Mouse (Mus musculus) MEL (cell line): ENCODE data around the gene Mettl16. TPM values are rescaled to one million over a fixed set of nuclear protein-coding genes. Genes with fewer than 3 reads are reported as not detected.

Experiments
- DNase-seq: peaks from one replicate; pipeline ENCODE4 v3.0.0; 2011; ENCODE audit warnings: low read depth, low spot score
- H3K27ac ChIP-seq: 2 replicates; pipeline ENCODE4 v1.5.1; 2012; ENCODE audit warnings: low read depth, mild to moderate bottlenecking, control low read depth, low read length, moderate library complexity; ENCODE audit not compliant: control insufficient read depth
- H3K27me3 ChIP-seq, 2 experiments: fragments of 150-350 bp in 1 of 2; sonication (generic) in 1 of 2; 2 replicates each; pipeline ENCODE4 v1.6.1; 2012; ENCODE audit warnings: low read length in 2 of 2, mild to moderate bottlenecking in 2 of 2, improper control_type of control experiment in 1 of 2, moderate library complexity in 1 of 2; ENCODE audit not compliant: insufficient read depth in 2 of 2, control insufficient read depth in 1 of 2
- H3K36me3 ChIP-seq, 2 experiments: 2 replicates each; pipeline ENCODE4 v1.6.1; 2012 to 2014; ENCODE audit warnings: low read length in 2 of 2, improper control_type of control experiment in 1 of 2, inconsistent platforms in 1 of 2, mild to moderate bottlenecking in 1 of 2; ENCODE audit not compliant: insufficient read depth in 2 of 2, control insufficient read depth in 1 of 2
- H3K4me1 ChIP-seq, 2 experiments: fragments of 150-350 bp in 1 of 2; sonication (generic) in 1 of 2; 2 replicates each; pipeline ENCODE4 v1.6.1; 2012; ENCODE audit warnings: low read length in 2 of 2, improper control_type of control experiment in 1 of 2, mild to moderate bottlenecking in 1 of 2; ENCODE audit not compliant: insufficient read depth in 2 of 2, control insufficient read depth in 1 of 2
- H3K4me3 ChIP-seq, 2 experiments: fragments of 150-350 bp in 1 of 2; sonication (generic) in 1 of 2; 2 replicates each; pipeline ENCODE4 v1.5.1; 2012; ENCODE audit warnings: low read depth in 2 of 2, low read length in 2 of 2, mild to moderate bottlenecking in 2 of 2, moderate library complexity in 2 of 2, control low read depth in 1 of 2, improper control_type of control experiment in 1 of 2; ENCODE audit not compliant: control insufficient read depth in 1 of 2, insufficient read depth in 1 of 2
- H3K79me2 ChIP-seq: 2 replicates; pipeline ENCODE4 v1.6.1; 2012; ENCODE audit warnings: mild to moderate bottlenecking, low read length, moderate library complexity; ENCODE audit not compliant: control insufficient read depth, poor library complexity, insufficient read depth
- H3K9ac ChIP-seq: 2 replicates; pipeline ENCODE4 v1.6.1; 2012; ENCODE audit warnings: low read depth, mild to moderate bottlenecking, control low read depth, low read length, moderate library complexity; ENCODE audit not compliant: control insufficient read depth, poor library complexity, severe bottlenecking
- H3K9me3 ChIP-seq: fragments of 150-350 bp; sonication (generic); replicated peaks from 2 replicates; pipeline ENCODE4 v1.6.1; 2012; ENCODE audit warnings: mild to moderate bottlenecking, low read length, improper control_type of control experiment, moderate library complexity; ENCODE audit not compliant: insufficient read depth
- BHLHE40 ChIP-seq: IDR thresholded peaks from 2 replicates; pipeline ENCODE4 v1.6.1; 2012; ENCODE audit warnings: low read depth, mild to moderate bottlenecking, inconsistent platforms, low read length, improper control_type of control experiment, borderline replicate concordance
- CHD1 ChIP-seq: IDR thresholded peaks from 2 replicates; pipeline ENCODE4 v1.6.1; 2012; ENCODE audit warnings: low read depth, mild to moderate bottlenecking, inconsistent platforms, low read length, improper control_type of control experiment
- CTCF ChIP-seq, 3 experiments: IDR thresholded peaks in 2 of 3; conservative IDR thresholded peaks in 1 of 3; 2 replicates each; pipeline ENCODE4 v1.5.1; 2011 to 2012; ENCODE audit warnings: low read length in 3 of 3, low read depth in 2 of 3, mild to moderate bottlenecking in 2 of 3, improper control_type of control experiment in 1 of 3, inconsistent platforms in 1 of 3, mixed read lengths in 1 of 3, moderate library complexity in 1 of 3; ENCODE audit not compliant: control insufficient read depth in 1 of 3, insufficient read depth in 1 of 3, poor library complexity in 1 of 3, severe bottlenecking in 1 of 3
- E2F4 ChIP-seq: IDR thresholded peaks from 2 replicates; pipeline ENCODE4 v1.6.1; 2011; ENCODE audit warnings: low read depth, low read length, improper control_type of control experiment, borderline replicate concordance
- ELF1 ChIP-seq: IDR thresholded peaks from 2 replicates; pipeline ENCODE4 v1.6.1; 2014; ENCODE audit warnings: low read depth, mild to moderate bottlenecking, inconsistent platforms, low read length, improper control_type of control experiment, moderate library complexity
- EP300 ChIP-seq, 2 experiments: IDR thresholded peaks; 2 replicates each; pipeline ENCODE4 v1.6.1; 2011; ENCODE audit warnings: improper control_type of control experiment in 2 of 2, low read length in 2 of 2, low read depth in 1 of 2, mild to moderate bottlenecking in 1 of 2
- ETS1 ChIP-seq: IDR thresholded peaks from 2 replicates; pipeline ENCODE4 v1.6.1; 2012; ENCODE audit warnings: low read depth, mild to moderate bottlenecking, inconsistent platforms, low read length, improper control_type of control experiment, moderate library complexity
- GABPA ChIP-seq: IDR thresholded peaks from 2 replicates; pipeline ENCODE4 v1.6.1; 2012; ENCODE audit warnings: low read depth, mild to moderate bottlenecking, inconsistent platforms, low read length, improper control_type of control experiment, moderate library complexity
- GATA1 ChIP-seq: IDR thresholded peaks from 2 replicates; pipeline ENCODE4 v1.6.1; 2011; ENCODE audit warnings: low read depth, low read length, improper control_type of control experiment
- HCFC1 ChIP-seq: IDR thresholded peaks from 2 replicates; pipeline ENCODE4 v1.6.1; 2012; ENCODE audit warnings: low read depth, mild to moderate bottlenecking, inconsistent platforms, low read length, improper control_type of control experiment, moderate library complexity
- JUND ChIP-seq: IDR thresholded peaks from 2 replicates; pipeline ENCODE4 v1.6.1; 2011; ENCODE audit warnings: low read depth, mild to moderate bottlenecking, improper control_type of control experiment, low read length
- KAT2A ChIP-seq: conservative IDR thresholded peaks from 2 replicates; pipeline ENCODE4 v1.6.1; 2012; ENCODE audit warnings: low read depth, low read length, improper control_type of control experiment, inconsistent platforms
- MAFK ChIP-seq: IDR thresholded peaks from 2 replicates; pipeline ENCODE4 v1.6.1; 2011; ENCODE audit warnings: low read depth, mild to moderate bottlenecking, low read length, improper control_type of control experiment, borderline replicate concordance
- MAX ChIP-seq: IDR thresholded peaks from 2 replicates; pipeline ENCODE4 v1.6.1; 2011; ENCODE audit warnings: low read length, improper control_type of control experiment
- MAZ ChIP-seq: IDR thresholded peaks from 2 replicates; pipeline ENCODE4 v1.6.1; 2012; ENCODE audit warnings: low read depth, mild to moderate bottlenecking, inconsistent platforms, low read length, improper control_type of control experiment
- MEF2A ChIP-seq: IDR thresholded peaks from 2 replicates; pipeline ENCODE4 v1.6.1; 2014; ENCODE audit warnings: low read depth, mild to moderate bottlenecking, inconsistent platforms, low read length, improper control_type of control experiment; ENCODE audit not compliant: poor library complexity, insufficient replicate concordance, severe bottlenecking; ENCODE audit errors: extremely low read depth
- MXI1 ChIP-seq: IDR thresholded peaks from 2 replicates; pipeline ENCODE4 v1.6.1; 2011; ENCODE audit warnings: mild to moderate bottlenecking, low read depth, low read length, improper control_type of control experiment
- MYC ChIP-seq: IDR thresholded peaks from 2 replicates; pipeline ENCODE4 v1.6.1; 2011; ENCODE audit warnings: low read depth, mild to moderate bottlenecking, low read length, improper control_type of control experiment, moderate library complexity
- NRF1 ChIP-seq: IDR thresholded peaks from 2 replicates; pipeline ENCODE4 v1.6.1; 2014; ENCODE audit warnings: low read depth, mild to moderate bottlenecking, inconsistent platforms, low read length, improper control_type of control experiment, moderate library complexity; ENCODE audit not compliant: poor library complexity, insufficient read depth, severe bottlenecking
- POLR2A ChIP-seq, 2 experiments: IDR thresholded peaks; 2 replicates each; pipeline ENCODE4 v1.6.1; 2011 to 2012; ENCODE audit warnings: low read length in 2 of 2, mild to moderate bottlenecking in 2 of 2, control low read depth in 1 of 2, improper control_type of control experiment in 1 of 2, low read depth in 1 of 2, moderate library complexity in 1 of 2; ENCODE audit not compliant: control insufficient read depth in 1 of 2, insufficient read depth in 1 of 2, poor library complexity in 1 of 2
- POLR2AphosphoS5 ChIP-seq: IDR thresholded peaks from 2 replicates; pipeline ENCODE4 v1.6.1; 2012; ENCODE audit warnings: low read depth, borderline replicate concordance, mild to moderate bottlenecking, inconsistent platforms, low read length, moderate library complexity, mixed read lengths
- RAD21 ChIP-seq: IDR thresholded peaks from 2 replicates; pipeline ENCODE4 v1.6.1; 2011; ENCODE audit warnings: mild to moderate bottlenecking, low read depth, low read length, improper control_type of control experiment
- RCOR1 ChIP-seq: IDR thresholded peaks from 2 replicates; pipeline ENCODE4 v1.6.1; 2012; ENCODE audit warnings: low read depth, mild to moderate bottlenecking, inconsistent platforms, low read length, improper control_type of control experiment
- SIN3A ChIP-seq: IDR thresholded peaks from 2 replicates; pipeline ENCODE4 v1.6.1; 2012; ENCODE audit warnings: low read length, improper control_type of control experiment, inconsistent platforms
- TBP ChIP-seq: IDR thresholded peaks from 2 replicates; pipeline ENCODE4 v1.8.0; 2011; ENCODE audit warnings: low read depth, low read length, improper control_type of control experiment
- TCF12 ChIP-seq: IDR thresholded peaks from 2 replicates; pipeline ENCODE4 v1.6.1; 2014; ENCODE audit warnings: low read depth, mild to moderate bottlenecking, inconsistent platforms, low read length, improper control_type of control experiment, moderate library complexity
- USF1 ChIP-seq: IDR thresholded peaks from 2 replicates; pipeline ENCODE4 v1.6.1; 2014; ENCODE audit warnings: low read depth, mild to moderate bottlenecking, inconsistent platforms, low read length, improper control_type of control experiment, moderate library complexity
- USF2 ChIP-seq, 2 experiments: IDR thresholded peaks; 2 replicates each; pipeline ENCODE4 v1.6.1; 2011 to 2012; ENCODE audit warnings: improper control_type of control experiment in 2 of 2, low read length in 2 of 2, borderline replicate concordance in 1 of 2, inconsistent platforms in 1 of 2, low read depth in 1 of 2, mild to moderate bottlenecking in 1 of 2; ENCODE audit not compliant: insufficient read depth in 1 of 2
- ZC3H11A ChIP-seq: IDR thresholded peaks from 2 replicates; pipeline ENCODE4 v1.6.1; 2012; ENCODE audit warnings: low read depth, mild to moderate bottlenecking, inconsistent platforms, low read length, improper control_type of control experiment
- ZKSCAN1 ChIP-seq: IDR thresholded peaks from 2 replicates; pipeline ENCODE4 v1.6.1; 2012; ENCODE audit warnings: low read depth, mild to moderate bottlenecking, inconsistent platforms, low read length, improper control_type of control experiment, moderate library complexity
- ZMIZ1 ChIP-seq: IDR thresholded peaks from 2 replicates; pipeline ENCODE4 v1.6.1; 2012; ENCODE audit warnings: low read depth, mild to moderate bottlenecking, inconsistent platforms, low read length, improper control_type of control experiment, moderate library complexity
- ZNF384 ChIP-seq: IDR thresholded peaks from 2 replicates; pipeline ENCODE4 v1.6.1; 2012; ENCODE audit warnings: low read depth, mild to moderate bottlenecking, inconsistent platforms, low read length, improper control_type of control experiment
- polyA plus RNA-seq, 2 experiments: library from polyadenylated mRNA; stranded (reverse) in 1 of 2; unstranded in 1 of 2; fragments of >175 nt in 1 of 2; fragments of >200 nt in 1 of 2; gene quantifications; 2 replicates each; pipeline versions ENCODE4 v1.2.1 to v1.2.4; 2012; ENCODE audit warnings: low replicate concordance in 2 of 2, low read depth in 1 of 2; ENCODE audit not compliant: insufficient read length in 2 of 2, insufficient read depth in 1 of 2, missing spikeins in 1 of 2
- total RNA-seq: library from RNA; depleted of rRNA; stranded (reverse); fragments of 300-350 nt; gene quantifications from 2 replicates; pipeline ENCODE4 v1.2.3, GENCODE M21; 2012

Mettl16 gene
- total and polyA plus RNA-seq, 3 experiments = 76.3 to 116 TPM; not detected in 1

GRCm38 (mm10) chr11:74829812-74830211 is 59.2 kb downstream of the Mettl16 start (continued):
- no peak for TF ChIP-seq MAZ
- no peak for TF ChIP-seq ZNF384

GRCm38 (mm10) chr11:74830256-74831161 is 59.9 kb downstream of the Mettl16 start, which contains the start of gene Mnt:
Mnt (plus strand) TSS chr11:74830920.
- Histone ChIP-seq H3K27ac (peak within 1 kb of the TSS; percentile 89), H3K4me3 (peak within 1 kb of the TSS; percentile 56 to 80), H3K36me3 (peaks cover 0 to 33% of the 10 kb centered on the region in 2 experiments; a peak in 2 of 4 replicates), H3K9ac (peak within 1 kb of the TSS; percentile 81), H3K4me1 (peaks cover 0 to 36% of the 10 kb centered on the region in 2 experiments; a peak in 3 of 4 replicates), H3K27me3 (no peaks in the 10 kb centered on the region), H3K79me2 (peaks cover 34% of the 10 kb centered on the region), H3K9me3 (no peaks in the 10 kb centered on the region)
- DNase-seq = peak; percentile 100
- TF ChIP-seq ZMIZ1 (no peak), POLR2A (IDR thresholded peaks at IDR 0.05; ENCODE audit: control insufficient read depth in 1 of 2, insufficient read depth in 1 of 2, low read depth in 1 of 2, low read length in 2 of 2, poor library complexity in 1 of 2) (peak; percentile 21 to 39; a peak in 1 of 4 replicates), POLR2AphosphoS5 (no peak), NRF1 (no peak; the same call in 1 of the 2 replicates), HCFC1 (peak; percentile 81), CHD1 (peak; percentile 97), MEF2A (no peak), MYC (peak; percentile 74), RAD21 (no peak), E2F4 (no peak; the same call in 1 of the 2 replicates), CTCF (IDR thresholded peaks at IDR 0.05 in 2 of 3, conservative IDR thresholded peaks at IDR 0.05 in 1 of 3; ENCODE audit: control insufficient read depth in 1 of 3, insufficient read depth in 1 of 3, low read depth in 2 of 3, low read length in 3 of 3, poor library complexity in 1 of 3, severe bottlenecking in 1 of 3) (no peak), MAFK (no peak), JUND (no peak), RCOR1 (no peak), MAZ (peak; percentile 99), EP300 (IDR thresholded peaks at IDR 0.05; ENCODE audit: low read depth in 1 of 2, low read length in 2 of 2) (no peak), ELF1 (peak; percentile 70; the same call in 1 of the 2 replicates), KAT2A (no peak), ZNF384 (no peak), ZKSCAN1 (no peak), GATA1 (no peak), MXI1 (peak; percentile 98), USF1 (peak; percentile 86), SIN3A (peak; percentile 99), GABPA (no peak), BHLHE40 (no peak), MAX (peak; percentile 96), TCF12 (no peak; the same call in 1 of the 2 replicates), ETS1 (peak; percentile 61; the same call in 1 of the 2 replicates), ZC3H11A (no peak), USF2 (IDR thresholded peaks at IDR 0.05; ENCODE audit: borderline replicate concordance in 1 of 2, insufficient read depth in 1 of 2, low read depth in 1 of 2, low read length in 2 of 2) (no peak), TBP (peak; percentile 71)
